Mouse (Mus musculus): ENCODE data around the gene Zan. TPM values are rescaled to one million over a fixed set of nuclear protein-coding genes. Genes with fewer than 3 reads are reported as not detected.

The Zan gene
- polyA plus RNA-seq, 1 experiment, result not detected

DNA sequence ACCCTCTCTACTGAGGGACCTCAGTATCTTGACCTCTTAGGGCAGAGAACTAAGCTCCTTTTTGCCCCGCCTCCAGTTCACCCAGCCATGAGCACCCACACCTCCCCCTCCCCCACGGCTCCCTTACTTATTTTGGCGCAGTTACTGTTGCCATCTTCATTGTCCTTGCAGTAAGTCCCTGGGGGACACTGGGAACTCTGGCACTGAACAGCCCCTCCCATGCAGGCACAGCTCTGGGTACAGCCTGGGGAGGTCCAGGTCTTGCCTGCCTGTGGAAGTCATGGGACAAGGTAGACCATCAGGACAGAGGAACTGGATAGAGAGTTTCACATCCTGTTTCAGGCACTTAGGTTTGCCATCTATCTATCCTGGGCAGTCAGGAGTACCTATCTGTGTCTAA is 66.8 kb downstream of the Zan start:
- peaks cover 9% of the 10 kb centered on the region for H3K4me1 ChIP-seq (ENCODE audit: control insufficient read depth, insufficient read depth, low read length)
- H3K27ac ChIP-seq (ENCODE audit: insufficient read depth, low read depth, low read length), result no peak overlapping the region
- TF ChIP-seq CTCF (IDR thresholded peaks at IDR 0.05; ENCODE audit: insufficient read depth, low read depth, low read length), result no peak
- TF ChIP-seq POLR2A (IDR thresholded peaks at IDR 0.05; ENCODE audit: insufficient read depth, low read depth, low read length), result no peak
- 69% methylated on average over 3 of the region's 3 CpGs for WGBS
- H3K4me3 ChIP-seq (ENCODE audit: insufficient read depth, low read depth, low read length), result no peak overlapping the region

DNA sequence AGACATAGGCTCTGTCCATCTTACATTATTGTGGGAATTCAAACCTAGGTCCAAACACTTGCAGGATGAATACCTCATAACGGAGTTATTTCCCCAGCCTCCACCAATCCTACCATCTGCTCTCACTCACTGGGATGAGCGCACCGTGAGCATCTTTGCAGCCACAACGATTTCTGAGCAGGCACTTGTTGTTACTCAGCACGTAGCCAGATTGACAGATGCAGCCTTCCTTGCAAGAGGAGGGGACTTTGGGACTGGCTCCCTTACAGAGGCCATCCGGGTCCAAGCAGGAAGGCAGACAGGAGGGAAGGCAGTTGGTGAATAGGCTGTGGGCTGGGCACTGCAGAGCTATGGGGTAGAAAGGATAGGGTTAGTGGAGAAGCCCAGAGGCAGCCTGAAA is 67.4 kb downstream of the Zan start:
- H3K27ac ChIP-seq (ENCODE audit: insufficient read depth, low read depth, low read length), result no peak overlapping the region
- H3K4me1 ChIP-seq (ENCODE audit: control insufficient read depth, insufficient read depth, low read length), result peaks cover 9% of the 10 kb centered on the region
- no peak for TF ChIP-seq CTCF (IDR thresholded peaks at IDR 0.05; ENCODE audit: insufficient read depth, low read depth, low read length)
- no peak for TF ChIP-seq POLR2A (IDR thresholded peaks at IDR 0.05; ENCODE audit: insufficient read depth, low read depth, low read length)
- H3K4me3 ChIP-seq (ENCODE audit: insufficient read depth, low read depth, low read length), result no peak overlapping the region
- 63% methylated on average over 6 of the region's 6 CpGs for WGBS

GRCm38 (mm10) chr5:137404081-137404480 is 72.8 kb downstream of the Zan start:
- WGBS, result 86% methylated on average over 2 of the region's 2 CpGs
- TF ChIP-seq POLR2A (IDR thresholded peaks at IDR 0.05; ENCODE audit: insufficient read depth, low read depth, low read length) (no peak), CTCF (IDR thresholded peaks at IDR 0.05; ENCODE audit: insufficient read depth, low read depth, low read length) (no peak)
- Histone ChIP-seq H3K4me1 (ENCODE audit: control insufficient read depth, insufficient read depth, low read length) (peaks cover 9% of the 10 kb centered on the region), H3K27ac (ENCODE audit: insufficient read depth, low read depth, low read length) (no peak overlapping the region), H3K4me3 (ENCODE audit: insufficient read depth, low read depth, low read length) (no peak overlapping the region)

- TF ChIP-seq POLR2A (IDR thresholded peaks at IDR 0.05; ENCODE audit: insufficient read depth, low read depth, low read length), result no peak
- TF ChIP-seq CTCF (IDR thresholded peaks at IDR 0.05; ENCODE audit: insufficient read depth, low read depth, low read length), result no peak
- Histone ChIP-seq H3K4me1 (ENCODE audit: control insufficient read depth, insufficient read depth, low read length) (no peaks in the 10 kb centered on the region), H3K27ac (ENCODE audit: insufficient read depth, low read depth, low read length) (no peak overlapping the region), H3K4me3 (ENCODE audit: insufficient read depth, low read depth, low read length) (no peak overlapping the region)
- WGBS, result 47% methylated on average over 7 of the region's 7 CpGs
Measured at GRCm38 (mm10) chr5:137394456-137394855, 82.4 kb downstream of the Zan start.

DNA sequence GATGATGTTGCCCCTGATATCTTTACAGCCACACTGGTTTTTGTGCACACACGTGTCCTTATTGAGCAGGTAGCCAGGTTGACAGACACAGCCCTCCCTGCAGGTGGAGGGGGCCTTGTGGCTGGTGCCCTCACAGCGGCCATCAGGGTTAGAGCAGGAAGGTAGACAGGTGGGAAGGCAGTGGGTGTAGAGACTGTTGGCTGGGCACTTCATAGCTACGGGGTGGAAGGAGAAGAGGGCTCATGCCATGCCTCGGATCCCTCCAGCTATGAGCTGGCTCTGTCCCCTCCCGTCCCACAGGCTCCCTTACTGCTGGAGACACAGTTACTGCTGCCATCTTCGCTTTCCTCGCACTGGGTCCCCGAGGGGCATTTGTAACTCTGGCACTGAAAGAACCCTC is 85.2 kb downstream of the Zan start:
- no peak for TF ChIP-seq CTCF (IDR thresholded peaks at IDR 0.05; ENCODE audit: insufficient read depth, low read depth, low read length)
- TF ChIP-seq POLR2A (IDR thresholded peaks at IDR 0.05; ENCODE audit: insufficient read depth, low read depth, low read length), result no peak
- WGBS, result 81% methylated on average over 8 of the region's 8 CpGs
- Histone ChIP-seq H3K4me1 (ENCODE audit: control insufficient read depth, insufficient read depth, low read length) (no peaks in the 10 kb centered on the region), H3K27ac (ENCODE audit: insufficient read depth, low read depth, low read length) (no peak overlapping the region), H3K4me3 (ENCODE audit: insufficient read depth, low read depth, low read length) (no peak overlapping the region)

- TF ChIP-seq CTCF (IDR thresholded peaks at IDR 0.05; ENCODE audit: insufficient read depth, low read depth, low read length) (no peak), POLR2A (IDR thresholded peaks at IDR 0.05; ENCODE audit: insufficient read depth, low read depth, low read length) (no peak)
- Histone ChIP-seq H3K4me1 (ENCODE audit: control insufficient read depth, insufficient read depth, low read length) (no peaks in the 10 kb centered on the region), H3K27ac (ENCODE audit: insufficient read depth, low read depth, low read length) (no peak overlapping the region), H3K4me3 (ENCODE audit: insufficient read depth, low read depth, low read length) (no peak overlapping the region)
- WGBS, result 84% methylated on average over 7 of the region's 7 CpGs
Measured at GRCm38 (mm10) chr5:137386712-137387111, 90.2 kb downstream of the Zan start.

- Histone ChIP-seq H3K27ac (ENCODE audit: insufficient read depth, low read depth, low read length) (no peak overlapping the region), H3K4me1 (ENCODE audit: control insufficient read depth, insufficient read depth, low read length) (no peaks in the 10 kb centered on the region), H3K4me3 (ENCODE audit: insufficient read depth, low read depth, low read length) (no peak overlapping the region)
- TF ChIP-seq CTCF (IDR thresholded peaks at IDR 0.05; ENCODE audit: insufficient read depth, low read depth, low read length) (no peak), POLR2A (IDR thresholded peaks at IDR 0.05; ENCODE audit: insufficient read depth, low read depth, low read length) (no peak)
- 81% methylated on average over 7 of the region's 7 CpGs for WGBS
Measured at GRCm38 (mm10) chr5:137383441-137383840, 93.4 kb downstream of the Zan start.

GRCm38 (mm10) chr5:137381152-137381551 is 95.7 kb downstream of the Zan start:
- Histone ChIP-seq H3K27ac (ENCODE audit: insufficient read depth, low read depth, low read length) (no peak overlapping the region), H3K4me3 (ENCODE audit: insufficient read depth, low read depth, low read length) (no peak overlapping the region), H3K4me1 (ENCODE audit: control insufficient read depth, insufficient read depth, low read length) (0 out of 2 replicates have a peak, but pooled peaks cover 2% of the 10 kb centered on the region)
- 60% methylated on average over 4 of the region's 4 CpGs for WGBS
- TF ChIP-seq CTCF (IDR thresholded peaks at IDR 0.05; ENCODE audit: insufficient read depth, low read depth, low read length), result no peak
- no peak for TF ChIP-seq POLR2A (IDR thresholded peaks at IDR 0.05; ENCODE audit: insufficient read depth, low read depth, low read length)

- Histone ChIP-seq H3K4me3 (ENCODE audit: insufficient read depth, low read depth, low read length) (no peak overlapping the region), H3K4me1 (ENCODE audit: control insufficient read depth, insufficient read depth, low read length) (0 out of 2 replicates have a peak, but pooled peaks cover 2% of the 10 kb centered on the region), H3K27ac (ENCODE audit: insufficient read depth, low read depth, low read length) (no peak overlapping the region)
- no peak for TF ChIP-seq POLR2A (IDR thresholded peaks at IDR 0.05; ENCODE audit: insufficient read depth, low read depth, low read length)
- no peak for TF ChIP-seq CTCF (IDR thresholded peaks at IDR 0.05; ENCODE audit: insufficient read depth, low read depth, low read length)
- 43% methylated on average over 11 of the region's 15 CpGs for WGBS
Measured at GRCm38 (mm10) chr5:137377603-137378002, 99.3 kb downstream of the Zan start.

DNA sequence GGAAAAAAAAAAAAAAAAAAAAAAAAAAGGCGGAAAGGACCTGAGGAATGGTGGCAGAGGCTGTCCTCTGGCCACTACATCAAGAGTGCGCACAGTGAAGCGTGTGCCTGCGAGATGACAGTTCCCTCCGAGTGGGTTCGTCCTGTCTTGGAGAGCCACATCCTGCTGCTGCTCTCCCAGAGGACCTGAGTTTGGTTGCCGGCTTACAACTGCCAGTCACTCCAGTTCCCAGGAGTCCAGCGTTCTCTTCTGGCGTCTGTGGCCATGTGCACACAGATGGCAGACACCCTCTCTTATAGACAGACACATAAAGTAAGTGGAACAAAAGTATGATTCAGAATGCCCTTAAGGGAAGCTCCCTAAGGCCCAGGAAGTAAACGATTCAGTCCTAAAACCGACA is 99.7 kb downstream of the Zan start:
- TF ChIP-seq POLR2A (IDR thresholded peaks at IDR 0.05; ENCODE audit: insufficient read depth, low read depth, low read length) (no peak), CTCF (IDR thresholded peaks at IDR 0.05; ENCODE audit: insufficient read depth, low read depth, low read length) (no peak)
- Histone ChIP-seq H3K27ac (ENCODE audit: insufficient read depth, low read depth, low read length) (no peak overlapping the region), H3K4me1 (ENCODE audit: control insufficient read depth, insufficient read depth, low read length) (0 out of 2 replicates have a peak, but pooled peaks cover 2% of the 10 kb centered on the region), H3K4me3 (ENCODE audit: insufficient read depth, low read depth, low read length) (no peak overlapping the region)
- WGBS, result 43% methylated on average over 11 of the region's 11 CpGs
